Mouse (Mus musculus) embryo, embryonic 11.5 days (tissue): ENCODE data around the gene Sept10.

Experiments
- DNase-seq: peaks from one replicate; pipeline ENCODE4 v3.0.0-alpha.2; 2012; ENCODE audit warnings: low read depth, low spot score

The Sept10 gene

DNA sequence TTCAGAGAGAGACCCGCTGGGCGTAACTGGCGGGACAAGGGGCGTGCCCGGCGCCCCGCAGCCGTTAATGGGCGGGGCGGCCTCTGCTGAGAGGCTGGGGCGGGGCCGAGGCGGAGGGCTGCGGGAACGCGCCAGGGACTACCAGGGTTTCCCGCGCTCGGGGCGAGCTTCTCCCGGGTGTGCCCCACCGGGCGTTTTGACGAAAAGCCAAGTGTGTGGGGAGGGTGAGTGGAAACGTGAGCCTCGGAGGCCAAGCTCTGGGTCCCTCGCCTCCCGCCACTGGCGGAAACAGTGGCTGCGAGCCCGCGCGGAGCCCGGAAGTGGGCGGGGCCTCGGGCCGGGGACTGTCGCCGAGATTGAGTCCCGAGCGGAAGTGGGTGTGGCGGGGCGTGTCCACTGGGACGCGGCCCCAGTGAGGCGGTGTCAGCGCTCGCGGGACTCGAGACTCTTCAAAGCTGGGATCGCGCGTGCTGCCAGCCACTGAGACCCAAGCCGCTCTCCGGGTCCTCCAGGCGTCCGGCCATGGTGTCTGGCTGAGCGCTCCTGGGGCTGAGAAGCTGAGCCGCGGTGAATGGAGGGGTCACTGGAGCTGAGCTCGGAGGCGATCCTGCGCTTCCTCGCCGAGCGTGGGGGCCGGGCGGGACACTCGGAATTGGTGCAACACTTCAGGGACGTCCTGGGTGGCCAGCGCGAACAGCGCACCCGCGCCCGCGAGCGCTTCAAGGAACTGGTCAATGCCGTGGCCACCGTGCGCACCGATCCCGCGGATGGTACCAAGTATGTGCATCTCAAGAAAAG, at the start of gene Sept10, which contains the start of gene Sowahc:
Gene Sept10, minus strand, starts transcription at position 375 of the 798 bp plus-strand sequence.
Gene Sowahc, plus strand, starts transcription at position 481 of the 798 bp plus-strand sequence.
- peak; percentile 86 for DNase-seq

DNA sequence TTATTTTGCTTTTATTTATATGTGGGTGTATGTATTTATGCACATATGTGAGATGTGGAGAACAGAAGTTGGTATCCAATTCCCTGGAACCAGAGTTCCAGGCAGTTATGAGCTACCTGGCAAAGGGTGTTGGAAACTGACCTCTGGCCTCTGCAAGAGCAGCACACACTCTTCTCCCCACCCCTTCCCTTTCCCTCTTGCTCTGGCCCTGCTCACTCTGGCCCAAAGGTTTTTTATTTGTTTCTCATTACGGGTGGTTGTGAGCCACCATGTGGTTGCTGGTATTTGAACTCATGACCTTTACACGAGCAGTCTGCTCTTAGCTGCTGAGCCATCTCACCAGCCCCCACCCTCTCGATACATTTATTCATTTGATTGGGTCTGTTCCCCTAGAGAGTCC, 47.1 kb upstream of the Sept10 start:
- DNase-seq = no peak

DNA sequence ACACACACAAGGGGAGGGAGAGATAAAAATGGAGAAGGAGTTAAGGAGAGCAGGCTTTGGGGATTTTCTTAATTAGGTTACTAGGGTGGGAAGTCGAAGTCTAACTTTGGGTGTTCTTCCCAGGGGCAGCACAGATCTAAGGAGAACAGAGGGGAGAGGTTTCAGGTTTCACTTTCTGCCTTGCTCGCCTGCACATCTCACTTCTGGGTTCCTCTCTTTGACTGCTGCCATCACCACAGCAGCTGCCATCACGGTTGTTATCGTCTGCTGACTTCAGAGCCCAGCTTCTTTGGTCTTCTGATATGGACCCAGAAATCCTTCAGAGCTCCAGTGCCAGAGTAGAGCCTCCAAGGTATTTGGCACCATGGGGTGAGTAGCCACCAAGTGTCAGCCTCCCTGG, 46.5 kb upstream of the Sept10 start:
- DNase-seq = no peak

DNA sequence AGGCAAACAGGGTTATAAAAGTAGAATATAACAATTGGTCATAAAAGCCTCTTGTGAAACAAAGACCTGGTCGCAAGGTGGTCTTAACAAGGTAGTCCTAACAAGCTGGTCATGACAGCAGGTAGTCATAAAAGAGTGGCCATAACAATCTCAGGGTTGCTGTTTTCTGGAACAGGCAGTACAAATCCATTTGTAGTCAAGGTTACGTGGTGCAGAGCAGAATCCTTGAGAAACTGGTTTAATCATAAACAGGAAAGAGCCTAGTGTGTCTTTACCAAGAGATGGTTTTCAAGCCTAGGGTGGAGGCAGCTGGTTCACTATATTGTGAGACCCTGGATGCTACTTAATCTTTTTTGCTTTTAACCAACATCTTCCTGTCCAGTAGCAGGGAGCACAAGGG, 45.6 kb upstream of the Sept10 start:
- DNase-seq = no peak

GRCm38 (mm10) chr10:59266097-59266496, 44.5 kb upstream of the Sept10 start:
- DNase-seq = no peak

- DNase-seq = no peak
Observed at GRCm38 (mm10) chr10:59265674-59266073, 44.0 kb upstream of the Sept10 start.

- no peak for DNase-seq
Observed at GRCm38 (mm10) chr10:59265067-59265466, 43.4 kb upstream of the Sept10 start.

GRCm38 (mm10) chr10:59262979-59263378, 41.3 kb upstream of the Sept10 start:
- no peak for DNase-seq

DNA sequence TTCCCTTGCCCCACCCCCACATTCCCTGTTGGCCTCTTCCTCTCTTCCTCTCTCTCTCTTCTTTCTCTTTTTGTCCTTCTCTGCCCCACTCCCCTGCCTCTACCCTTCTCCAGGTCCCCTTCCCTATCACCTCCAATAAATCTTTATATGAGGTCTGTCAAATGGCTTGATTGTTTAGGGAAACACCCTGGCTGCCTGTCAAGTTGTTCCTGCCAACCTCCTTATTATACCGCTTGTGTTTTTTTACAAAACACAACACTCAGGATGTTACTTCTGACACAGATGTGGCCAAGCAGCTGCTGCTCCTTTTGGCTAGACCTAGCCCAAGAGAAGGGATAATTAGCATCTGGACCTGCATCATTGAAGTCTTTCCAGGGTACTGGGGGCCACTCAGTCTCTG, 40.4 kb upstream of the Sept10 start:
- DNase-seq = no peak

GRCm38 (mm10) chr10:59261603-59262002, 40.0 kb upstream of the Sept10 start:
- DNase-seq = no peak

DNA sequence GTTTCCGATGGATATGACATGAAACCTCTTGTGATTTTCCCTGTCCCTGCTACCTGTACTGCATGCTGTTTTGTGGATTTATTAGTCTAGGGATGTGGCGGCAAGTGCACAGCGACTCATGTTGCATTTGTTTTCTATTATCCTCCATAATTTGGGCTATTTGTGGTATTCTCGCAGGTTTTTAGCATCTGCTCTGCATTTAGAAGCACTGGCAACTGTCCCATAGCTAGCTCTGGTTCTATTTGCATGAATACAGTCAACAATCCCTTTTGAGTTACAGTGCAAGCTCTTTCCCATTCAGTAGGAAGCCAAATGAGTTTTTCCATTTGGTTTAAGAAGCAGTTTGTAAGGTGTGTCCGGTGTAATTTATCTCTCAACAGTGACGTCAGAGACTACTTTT, 37.9 kb upstream of the Sept10 start:
- DNase-seq = no peak

DNA sequence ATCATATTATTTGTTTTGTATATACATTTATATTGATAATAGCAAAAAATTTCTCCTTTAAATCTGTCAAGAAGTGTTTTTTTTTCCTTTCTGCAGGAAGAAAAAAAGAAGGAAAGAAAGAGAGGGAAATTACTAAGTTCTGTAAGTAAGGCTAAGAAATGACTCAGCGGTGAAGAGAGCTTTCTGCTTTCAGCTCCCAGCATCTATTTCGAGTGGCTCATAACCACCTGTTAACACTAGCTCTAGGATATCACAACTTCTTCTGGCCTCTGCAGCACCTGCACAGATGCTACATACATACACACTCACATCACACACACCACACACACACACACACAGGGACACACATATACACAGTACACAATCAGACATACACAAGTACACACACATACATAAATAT, 34.9 kb upstream of the Sept10 start:
- no peak for DNase-seq

DNA sequence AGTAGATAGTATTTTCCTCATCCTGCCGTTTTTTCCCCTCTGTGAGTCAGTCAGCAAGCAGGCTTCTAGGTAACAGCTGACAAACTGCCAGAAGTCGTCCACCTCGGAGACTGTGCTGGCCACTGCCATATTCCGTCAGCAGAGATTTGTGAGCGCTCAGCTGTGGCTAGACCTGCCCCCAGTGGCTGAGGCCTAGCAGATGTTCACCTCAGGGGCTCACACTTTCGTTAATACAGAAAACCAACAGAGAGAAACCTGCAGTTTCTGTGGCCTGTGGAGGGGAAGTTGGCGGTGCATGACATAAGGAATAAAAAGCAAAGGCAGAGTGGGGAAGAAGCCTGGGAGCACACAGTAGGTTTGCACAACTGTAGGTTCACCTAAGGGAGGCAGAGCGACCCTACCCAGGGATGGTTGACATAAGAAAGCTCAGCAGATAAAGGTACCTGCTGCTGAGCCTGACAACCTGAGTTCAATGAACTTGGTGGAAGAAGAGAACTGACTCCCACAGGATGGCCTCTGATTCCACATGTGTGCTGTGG, 32.0 kb upstream of the Sept10 start:
- no peak for DNase-seq

GRCm38 (mm10) chr10:59252396-59252795, 30.7 kb upstream of the Sept10 start:
- DNase-seq = no peak

DNA sequence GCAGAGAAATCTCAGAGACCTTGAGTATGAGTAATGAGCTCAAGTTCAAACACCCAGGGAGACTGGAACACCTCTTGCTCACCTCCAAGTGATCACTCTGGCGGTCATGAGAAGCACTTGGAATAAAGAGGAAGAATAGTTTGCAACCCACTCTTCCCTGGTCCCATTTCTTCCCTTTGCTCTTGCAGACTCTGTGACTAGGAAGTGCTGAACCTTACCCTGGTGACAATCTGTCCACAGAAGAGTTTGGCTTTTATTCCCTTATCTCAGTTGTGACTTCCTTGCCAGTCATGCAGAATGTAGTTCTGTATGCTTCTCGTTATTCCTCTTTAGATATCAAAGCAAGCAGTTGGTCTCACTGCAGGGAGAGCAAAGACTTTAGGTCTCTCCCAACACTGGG, 30.3 kb upstream of the Sept10 start:
- DNase-seq = no peak

- no peak for DNase-seq
Observed at GRCm38 (mm10) chr10:59250679-59251078, 29.0 kb upstream of the Sept10 start.

DNA sequence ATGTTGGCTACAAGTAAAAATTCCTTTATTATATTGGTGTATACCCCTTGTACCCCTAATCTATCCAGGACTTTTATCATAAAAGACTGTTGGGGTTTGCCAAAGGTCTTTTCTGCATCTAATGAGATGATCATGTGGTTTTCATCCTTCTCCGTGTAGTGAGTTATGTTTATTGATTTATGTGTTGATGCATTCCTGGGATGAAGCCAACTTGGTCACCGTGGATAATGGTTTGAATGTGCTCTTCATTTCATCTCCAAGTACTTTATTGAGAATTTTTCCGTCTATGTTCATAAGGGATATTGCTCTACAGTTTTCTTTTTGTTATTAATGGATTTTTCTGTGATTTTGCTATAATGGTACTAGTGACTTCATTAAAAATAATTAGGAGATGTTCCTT, 27.9 kb upstream of the Sept10 start:
- DNase-seq = no peak

DNA sequence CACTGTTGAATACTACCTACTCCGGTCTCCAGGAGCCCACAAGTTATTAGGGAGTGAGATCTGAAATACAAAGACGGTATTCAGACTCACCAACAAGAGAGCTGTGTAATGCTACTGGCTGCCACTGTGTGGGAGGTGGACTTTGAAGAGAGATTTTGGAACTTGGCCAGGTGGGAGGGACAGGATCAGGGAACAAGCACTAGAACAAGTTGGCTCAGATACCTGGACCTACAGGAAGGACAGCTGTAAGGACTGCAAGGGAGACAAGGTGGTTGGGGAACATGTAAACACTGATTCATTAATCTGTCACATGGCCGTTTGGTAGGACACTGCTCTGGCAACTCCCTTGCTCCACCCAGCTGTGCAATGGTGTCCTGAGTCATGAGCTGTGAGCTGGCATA, 19.5 kb upstream of the Sept10 start:
- DNase-seq = no peak

DNA sequence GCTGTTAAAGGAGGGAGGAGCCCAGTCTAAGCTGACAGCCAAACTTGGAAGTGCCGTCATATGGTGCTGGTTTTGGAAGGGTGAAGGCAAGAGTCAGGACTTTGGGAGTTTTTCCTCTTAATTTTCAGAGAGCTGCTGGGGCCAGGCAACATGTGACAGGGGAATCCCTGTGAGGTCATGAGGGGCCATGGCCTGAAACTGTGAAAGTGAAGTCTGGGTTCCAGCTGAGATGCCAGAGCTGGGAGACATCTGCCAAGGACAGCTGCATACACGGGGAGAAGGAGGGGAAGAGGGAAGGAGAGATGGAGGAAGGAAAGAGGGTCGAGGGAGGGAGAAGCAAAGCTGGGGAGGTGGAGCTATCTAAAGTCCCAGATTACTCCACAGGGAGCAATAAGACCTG, 16.1 kb upstream of the Sept10 start:
- DNase-seq = no peak

- DNase-seq = no peak
Observed at GRCm38 (mm10) chr10:59236486-59236885, 14.8 kb upstream of the Sept10 start.

DNA sequence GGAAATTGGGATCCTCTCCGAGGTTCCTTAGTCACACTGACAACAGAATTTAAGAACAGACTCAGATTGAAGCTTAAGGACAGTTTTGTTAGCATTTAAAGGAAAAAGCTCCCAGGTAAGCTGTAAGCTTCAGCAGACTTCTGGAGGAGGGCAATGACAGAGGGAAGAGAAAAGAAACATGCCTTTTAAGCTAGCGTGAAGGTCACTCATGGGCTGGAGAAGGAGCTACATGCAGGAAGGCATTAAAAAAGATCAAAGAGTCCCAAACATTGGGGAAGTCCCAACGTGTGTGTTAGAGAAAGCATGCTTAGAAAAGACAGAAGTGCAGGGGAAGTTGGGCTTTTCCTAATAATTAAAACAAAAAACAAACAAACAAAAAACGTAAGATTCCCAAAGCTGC, 14.2 kb upstream of the Sept10 start:
- DNase-seq = no peak

- no peak for DNase-seq
Observed at GRCm38 (mm10) chr10:59235227-59235626, 13.6 kb upstream of the Sept10 start.

GRCm38 (mm10) chr10:59229205-59229820, 7.7 kb upstream of the Sept10 start:
- no peak for DNase-seq
